Mouse (Mus musculus): ENCODE results near the gene Arl2bp. TPM values are rescaled to one million over a fixed set of nuclear protein-coding genes. Genes with fewer than 3 reads are reported as not detected.

The Arl2bp gene
- polyA plus RNA-seq, 1 experiment = 65.5 TPM

DNA sequence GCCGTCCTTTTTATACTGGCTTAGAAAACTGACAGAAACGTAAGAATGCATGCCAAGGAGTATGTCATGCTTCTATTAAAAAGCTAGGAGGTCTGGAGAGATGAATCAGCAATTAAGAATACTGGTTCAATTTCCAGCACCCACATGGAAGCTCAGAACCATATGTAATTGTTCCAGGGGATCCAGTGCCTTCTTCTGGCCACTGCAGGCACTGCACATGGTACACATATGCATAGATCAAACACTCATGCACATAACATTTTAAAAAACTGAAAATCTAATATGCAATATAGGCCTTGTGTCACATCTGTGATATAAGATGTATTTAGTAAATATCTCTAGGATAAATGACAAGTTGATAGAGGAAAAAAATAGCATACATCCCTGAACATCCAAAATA, 8.4 kb upstream of the Arl2bp start:
- no peak for TF ChIP-seq MYOD1 (IDR thresholded peaks at IDR 0.05; ENCODE audit: control insufficient read depth, insufficient read length, low read depth)
- TF ChIP-seq FOSL1 (IDR thresholded peaks at IDR 0.05; ENCODE audit: insufficient read depth, low read length, poor library complexity, severe bottlenecking) = no peak
- TF ChIP-seq MYOG (IDR thresholded peaks at IDR 0.05; ENCODE audit: control insufficient read depth, extremely low read depth, insufficient read length) = no peak
- TF ChIP-seq CTCF (IDR thresholded peaks at IDR 0.05; ENCODE audit: control insufficient read depth, insufficient read depth, insufficient read length) = no peak
- TF ChIP-seq USF1 (IDR thresholded peaks at IDR 0.05; ENCODE audit: low read depth) = no peak
- TF ChIP-seq CEBPB (IDR thresholded peaks at IDR 0.05; ENCODE audit: low read depth) = no peak
- no peak for TF ChIP-seq MAX (IDR thresholded peaks at IDR 0.05)
- H3K4me3 ChIP-seq (ENCODE audit: insufficient read depth, poor library complexity, severe bottlenecking) = no peak overlapping the region
- H3K36me3 ChIP-seq (ENCODE audit: control insufficient read depth, insufficient read depth) = peaks cover 36% of the 10 kb centered on the region
- H3K79me2 ChIP-seq (ENCODE audit: control insufficient read depth, insufficient read depth) = no peaks in the 10 kb centered on the region
- H3ac ChIP-seq (ENCODE audit: control insufficient read depth, insufficient read length, low read depth) = no peak overlapping the region
- H3K79me3 ChIP-seq (ENCODE audit: low read depth) = no peaks in the 10 kb centered on the region
- no peaks in the 10 kb centered on the region for H3K27me3 ChIP-seq (ENCODE audit: control insufficient read depth, insufficient read depth, insufficient read length)

DNA sequence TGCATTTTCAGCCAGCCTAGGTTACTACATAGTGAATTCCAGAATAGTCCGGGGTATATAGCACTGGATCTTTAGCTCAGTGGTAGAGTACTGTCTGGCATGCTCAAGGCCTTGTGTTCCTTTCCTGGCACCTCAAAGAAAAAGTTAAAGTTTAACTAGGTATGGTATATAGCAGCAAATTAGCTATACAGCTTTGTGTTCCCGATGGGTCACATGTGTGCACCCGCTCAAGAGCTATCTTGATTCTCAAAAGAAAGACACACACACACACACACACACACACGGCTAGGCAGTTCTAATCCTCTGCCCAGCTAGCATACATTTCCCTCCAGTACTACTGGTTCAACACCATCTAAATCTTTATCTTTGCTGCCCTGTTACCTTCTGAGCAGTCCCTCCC, 6.0 kb upstream of the Arl2bp start:
- Histone ChIP-seq H3K4me3 (ENCODE audit: insufficient read depth, poor library complexity, severe bottlenecking) (no peak overlapping the region), H3K36me3 (ENCODE audit: control insufficient read depth, insufficient read depth) (peaks cover 17% of the 10 kb centered on the region), H3K79me2 (ENCODE audit: control insufficient read depth, insufficient read depth) (no peaks in the 10 kb centered on the region), H3K27me3 (ENCODE audit: control insufficient read depth, insufficient read depth, insufficient read length) (no peaks in the 10 kb centered on the region), H3ac (ENCODE audit: control insufficient read depth, insufficient read length, low read depth) (no peak overlapping the region), H3K79me3 (ENCODE audit: low read depth) (no peaks in the 10 kb centered on the region)
- TF ChIP-seq CEBPB (IDR thresholded peaks at IDR 0.05; ENCODE audit: low read depth) = no peak
- no peak for TF ChIP-seq USF1 (IDR thresholded peaks at IDR 0.05; ENCODE audit: low read depth)
- no peak for TF ChIP-seq MYOD1 (IDR thresholded peaks at IDR 0.05; ENCODE audit: control insufficient read depth, insufficient read length, low read depth)
- TF ChIP-seq MYOG (IDR thresholded peaks at IDR 0.05; ENCODE audit: control insufficient read depth, extremely low read depth, insufficient read length) = no peak
- no peak for TF ChIP-seq MAX (IDR thresholded peaks at IDR 0.05)
- TF ChIP-seq CTCF (IDR thresholded peaks at IDR 0.05; ENCODE audit: control insufficient read depth, insufficient read depth, insufficient read length) = no peak
- TF ChIP-seq FOSL1 (IDR thresholded peaks at IDR 0.05; ENCODE audit: insufficient read depth, low read length, poor library complexity, severe bottlenecking) = no peak

DNA sequence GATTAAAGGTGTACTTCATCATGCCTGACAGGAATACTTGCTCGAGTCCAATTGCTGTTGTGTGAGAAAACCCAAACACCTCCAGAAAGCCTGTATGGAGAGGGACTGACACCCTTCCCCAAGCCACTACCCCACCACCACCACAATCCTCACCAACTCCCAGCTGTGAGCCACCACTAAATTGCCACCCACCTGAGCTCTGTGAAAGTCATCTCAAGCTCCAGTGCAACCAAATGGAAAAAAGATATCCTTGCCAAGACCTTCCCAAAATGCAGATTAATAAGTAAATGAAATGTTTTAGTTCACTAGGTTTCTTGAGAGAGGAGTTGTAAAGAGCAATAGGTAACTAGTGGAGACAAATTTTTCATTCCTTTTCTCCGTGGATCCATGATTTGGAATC, 1.7 kb upstream of the Arl2bp start:
- H3K36me3 ChIP-seq (ENCODE audit: control insufficient read depth, insufficient read depth) = peaks cover 16% of the 10 kb centered on the region
- H3K79me3 ChIP-seq (ENCODE audit: low read depth) = peaks cover 14% of the 10 kb centered on the region
- H3ac ChIP-seq (ENCODE audit: control insufficient read depth, insufficient read length, low read depth) = no peak overlapping the region
- no peak overlapping the region for H3K4me3 ChIP-seq (ENCODE audit: insufficient read depth, poor library complexity, severe bottlenecking)
- peaks cover 28% of the 10 kb centered on the region for H3K79me2 ChIP-seq (ENCODE audit: control insufficient read depth, insufficient read depth)
- TF ChIP-seq CTCF (IDR thresholded peaks at IDR 0.05; ENCODE audit: control insufficient read depth, insufficient read depth, insufficient read length) (no peak), CEBPB (IDR thresholded peaks at IDR 0.05; ENCODE audit: low read depth) (no peak), FOSL1 (IDR thresholded peaks at IDR 0.05; ENCODE audit: insufficient read depth, low read length, poor library complexity, severe bottlenecking) (no peak), MYOG (IDR thresholded peaks at IDR 0.05; ENCODE audit: control insufficient read depth, extremely low read depth, insufficient read length) (no peak), MYOD1 (IDR thresholded peaks at IDR 0.05; ENCODE audit: control insufficient read depth, insufficient read length, low read depth) (no peak), MAX (IDR thresholded peaks at IDR 0.05) (no peak), USF1 (IDR thresholded peaks at IDR 0.05; ENCODE audit: low read depth) (no peak)
- no peaks in the 10 kb centered on the region for H3K27me3 ChIP-seq (ENCODE audit: control insufficient read depth, insufficient read depth, insufficient read length)

DNA sequence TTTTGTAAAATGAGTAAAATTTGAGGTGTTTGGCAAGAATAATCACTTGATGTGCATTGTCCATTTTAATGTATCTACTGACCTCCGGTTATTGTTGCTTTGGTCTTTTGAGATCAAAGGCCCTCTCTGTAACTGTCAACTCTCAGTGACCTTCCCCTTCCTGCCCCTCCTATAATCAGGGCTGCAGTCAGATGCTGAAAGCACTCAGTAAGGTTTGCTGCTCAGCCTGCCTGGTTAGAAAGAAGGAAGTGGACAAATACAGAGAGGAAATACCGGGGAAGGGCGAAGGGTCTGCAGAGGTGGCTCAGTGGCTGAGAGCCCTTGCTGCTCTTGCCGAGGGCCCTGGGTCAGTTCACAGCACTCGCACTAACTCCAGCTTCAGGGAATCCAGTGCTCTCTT, 8.0 kb downstream of the Arl2bp start:
- H3K36me3 ChIP-seq (ENCODE audit: control insufficient read depth, insufficient read depth) = peaks cover 56% of the 10 kb centered on the region

DNA sequence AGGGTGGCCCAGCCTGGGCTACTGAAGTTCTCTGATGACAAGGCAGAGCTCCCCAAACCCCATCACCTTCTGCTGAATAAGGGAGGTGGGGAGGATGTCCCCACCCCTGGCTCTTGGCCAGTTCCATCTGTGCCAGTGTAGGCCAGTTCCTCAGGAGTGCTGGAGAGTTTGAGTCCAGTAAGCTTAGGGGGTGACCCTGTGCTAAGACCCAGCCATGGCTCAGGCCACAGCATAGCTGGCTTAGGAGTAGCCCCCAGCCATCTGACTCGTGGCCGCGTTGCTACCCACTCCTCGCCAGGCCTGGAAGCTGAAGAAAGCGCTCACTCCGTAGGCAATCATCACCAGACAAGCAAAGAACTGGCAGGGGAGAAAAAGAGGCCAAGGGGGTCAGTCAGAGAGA, 9.5 kb downstream of the Arl2bp start:
- TF ChIP-seq MYOD1 (IDR thresholded peaks at IDR 0.05; ENCODE audit: control insufficient read depth, insufficient read length, low read depth) (no peak), CEBPB (IDR thresholded peaks at IDR 0.05; ENCODE audit: low read depth) (no peak), USF1 (IDR thresholded peaks at IDR 0.05; ENCODE audit: low read depth) (no peak), MYOG (IDR thresholded peaks at IDR 0.05; ENCODE audit: control insufficient read depth, extremely low read depth, insufficient read length) (no peak), FOSL1 (IDR thresholded peaks at IDR 0.05; ENCODE audit: insufficient read depth, low read length, poor library complexity, severe bottlenecking) (no peak), CTCF (IDR thresholded peaks at IDR 0.05; ENCODE audit: control insufficient read depth, insufficient read depth, insufficient read length) (no peak), MAX (IDR thresholded peaks at IDR 0.05) (no peak)
- H3ac ChIP-seq (ENCODE audit: control insufficient read depth, insufficient read length, low read depth) = no peak overlapping the region
- peaks cover 45% of the 10 kb centered on the region for H3K36me3 ChIP-seq (ENCODE audit: control insufficient read depth, insufficient read depth)
- H3K4me3 ChIP-seq (ENCODE audit: insufficient read depth, poor library complexity, severe bottlenecking) = no peak overlapping the region
- H3K27me3 ChIP-seq (ENCODE audit: control insufficient read depth, insufficient read depth, insufficient read length) = no peaks in the 10 kb centered on the region
- H3K79me2 ChIP-seq (ENCODE audit: control insufficient read depth, insufficient read depth) = no peaks in the 10 kb centered on the region
- H3K79me3 ChIP-seq (ENCODE audit: low read depth) = no peaks in the 10 kb centered on the region

More for the DNA sequence above, 8.0 kb downstream of the Arl2bp start:
- no peak for TF ChIP-seq MYOG (IDR thresholded peaks at IDR 0.05; ENCODE audit: control insufficient read depth, extremely low read depth, insufficient read length)
- no peak for TF ChIP-seq FOSL1 (IDR thresholded peaks at IDR 0.05; ENCODE audit: insufficient read depth, low read length, poor library complexity, severe bottlenecking)
- no peak for TF ChIP-seq CTCF (IDR thresholded peaks at IDR 0.05; ENCODE audit: control insufficient read depth, insufficient read depth, insufficient read length)
- no peak for TF ChIP-seq MAX (IDR thresholded peaks at IDR 0.05)
- no peak for TF ChIP-seq CEBPB (IDR thresholded peaks at IDR 0.05; ENCODE audit: low read depth)
- no peak for TF ChIP-seq USF1 (IDR thresholded peaks at IDR 0.05; ENCODE audit: low read depth)
- no peak for TF ChIP-seq MYOD1 (IDR thresholded peaks at IDR 0.05; ENCODE audit: control insufficient read depth, insufficient read length, low read depth)
- H3K4me3 ChIP-seq (ENCODE audit: insufficient read depth, poor library complexity, severe bottlenecking) = no peak overlapping the region
- H3ac ChIP-seq (ENCODE audit: control insufficient read depth, insufficient read length, low read depth) = no peak overlapping the region
- H3K27me3 ChIP-seq (ENCODE audit: control insufficient read depth, insufficient read depth, insufficient read length) = no peaks in the 10 kb centered on the region
- no peaks in the 10 kb centered on the region for H3K79me3 ChIP-seq (ENCODE audit: low read depth)
- peaks cover under 1% of the 10 kb centered on the region for H3K79me2 ChIP-seq (ENCODE audit: control insufficient read depth, insufficient read depth)

DNA sequence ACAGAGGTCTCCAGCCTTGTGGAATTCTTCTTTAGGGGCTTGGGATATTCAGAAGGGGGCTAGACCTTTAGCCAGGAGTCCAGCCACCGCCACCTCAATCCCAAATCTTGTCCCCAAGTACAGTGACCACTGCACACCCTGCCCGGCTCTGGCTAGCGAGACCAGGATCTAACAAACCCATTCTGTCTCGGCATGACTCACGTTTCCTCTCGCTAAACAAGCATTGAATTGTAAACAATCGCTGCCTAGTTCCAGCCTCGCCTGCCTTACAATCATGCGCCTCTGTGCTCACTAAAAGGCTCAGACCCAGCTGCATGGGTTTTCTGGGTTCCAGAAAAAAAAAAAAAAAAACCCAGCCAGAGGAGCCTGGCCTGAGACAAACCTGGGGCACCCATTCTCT, 12.2 kb downstream of the Arl2bp start:
- TF ChIP-seq MYOG (IDR thresholded peaks at IDR 0.05; ENCODE audit: control insufficient read depth, extremely low read depth, insufficient read length) = no peak
- TF ChIP-seq CTCF (IDR thresholded peaks at IDR 0.05; ENCODE audit: control insufficient read depth, insufficient read depth, insufficient read length) = no peak
- no peak for TF ChIP-seq MAX (IDR thresholded peaks at IDR 0.05)
- no peaks in the 10 kb centered on the region for H3K27me3 ChIP-seq (ENCODE audit: control insufficient read depth, insufficient read depth, insufficient read length)
- no peaks in the 10 kb centered on the region for H3K79me2 ChIP-seq (ENCODE audit: control insufficient read depth, insufficient read depth)
- no peaks in the 10 kb centered on the region for H3K79me3 ChIP-seq (ENCODE audit: low read depth)
- H3ac ChIP-seq (ENCODE audit: control insufficient read depth, insufficient read length, low read depth) = no peak overlapping the region
- no peak overlapping the region for H3K4me3 ChIP-seq (ENCODE audit: insufficient read depth, poor library complexity, severe bottlenecking)
- peaks cover 18% of the 10 kb centered on the region for H3K36me3 ChIP-seq (ENCODE audit: control insufficient read depth, insufficient read depth)

Measured in C2C12 (cell line).